Mouse (Mus musculus): ENCODE measurements at regions not wholly inside any gene's neighbourhood (a gene's known extent, or its start where the extent isn't known, plus 50 kb on each side); places are given as distances from the start of the nearest gene placed in this dataset.

- DNase-seq (ENCODE audit: low read depth, low spot score): no peak
Measured at GRCm38 (mm10) chr19:32939692-32940091, 182.4 kb downstream of the Pten start.

- no peak for DNase-seq (ENCODE audit: low read depth, low spot score)
Measured at GRCm38 (mm10) chr19:32940806-32941205, 183.5 kb downstream of the Pten start.

- DNase-seq (ENCODE audit: low read depth, low spot score): no peak
Measured at GRCm38 (mm10) chr19:32943594-32944230, 186.4 kb downstream of the Pten start.

- DNase-seq (ENCODE audit: low read depth, low spot score): no peak
Measured at GRCm38 (mm10) chr19:32947081-32947855, 190.0 kb downstream of the Pten start.

GRCm38 (mm10) chr19:32950252-32950651 lies 193.0 kb downstream of the Pten start:
- DNase-seq (ENCODE audit: low read depth, low spot score): no peak

GRCm38 (mm10) chr19:32950794-32951193 lies 193.5 kb downstream of the Pten start:
- no peak for DNase-seq (ENCODE audit: low read depth, low spot score)

- no peak for DNase-seq (ENCODE audit: low read depth, low spot score)
Measured at GRCm38 (mm10) chr19:32952425-32952824, 195.1 kb downstream of the Pten start.

GRCm38 (mm10) chr19:32952928-32953687 lies 195.8 kb downstream of the Pten start:
- DNase-seq (ENCODE audit: low read depth, low spot score): no peak

- DNase-seq (ENCODE audit: low read depth, low spot score): peak; percentile 70
Measured at GRCm38 (mm10) chr19:32954001-32954605, 196.8 kb downstream of the Pten start.

GRCm38 (mm10) chr19:32954942-32955341 lies 197.6 kb downstream of the Pten start:
- DNase-seq (ENCODE audit: low read depth, low spot score): no peak

GRCm38 (mm10) chr19:32956143-32956915 lies 199.0 kb downstream of the Pten start:
- peak; percentile 93 for DNase-seq (ENCODE audit: low read depth, low spot score)

GRCm38 (mm10) chr19:32956916-32957558 lies 199.7 kb downstream of the Pten start:
- DNase-seq (ENCODE audit: low read depth, low spot score): peak; percentile 92

- DNase-seq (ENCODE audit: low read depth, low spot score): peak; percentile 81
Measured at GRCm38 (mm10) chr19:32958276-32958675, 201.0 kb downstream of the Pten start.

GRCm38 (mm10) chr19:32958791-32959190 lies 201.5 kb downstream of the Pten start:
- DNase-seq (ENCODE audit: low read depth, low spot score): peak; percentile 75

GRCm38 (mm10) chr19:32959844-32960195 lies 202.5 kb downstream of the Pten start:
- DNase-seq (ENCODE audit: low read depth, low spot score): no peak

GRCm38 (mm10) chr19:32960196-32960947 lies 203.1 kb downstream of the Pten start:
- peak; percentile 76 for DNase-seq (ENCODE audit: low read depth, low spot score)

GRCm38 (mm10) chr19:32961525-32961924 lies 204.2 kb downstream of the Pten start:
- DNase-seq (ENCODE audit: low read depth, low spot score): no peak

- DNase-seq (ENCODE audit: low read depth, low spot score): peak; percentile 96
Measured at GRCm38 (mm10) chr19:32963983-32964382, 206.7 kb downstream of the Pten start.

- DNase-seq (ENCODE audit: low read depth, low spot score): no peak
Measured at GRCm38 (mm10) chr19:32965488-32965887, 208.2 kb downstream of the Pten start.

GRCm38 (mm10) chr19:32969213-32969776 lies 212.0 kb downstream of the Pten start:
- DNase-seq (ENCODE audit: low read depth, low spot score): no peak

Measured in ES-CJ7 (cell line).